Mouse (Mus musculus) adrenal gland, postnatal 14 days (tissue): ENCODE measurements at regions not wholly inside any gene's neighbourhood (a gene's known extent, or its start where the extent isn't known, plus 50 kb on each side); places are given as distances from the start of the nearest gene placed in this dataset.
A peak's percentile ranks its signal among the peaks of the same experiment; 100 is the strongest.

Experiments
- DNase-seq: peaks from one replicate; pipeline ENCODE4 v3.0.0; 2021; ENCODE audit warnings: mixed read lengths

DNA sequence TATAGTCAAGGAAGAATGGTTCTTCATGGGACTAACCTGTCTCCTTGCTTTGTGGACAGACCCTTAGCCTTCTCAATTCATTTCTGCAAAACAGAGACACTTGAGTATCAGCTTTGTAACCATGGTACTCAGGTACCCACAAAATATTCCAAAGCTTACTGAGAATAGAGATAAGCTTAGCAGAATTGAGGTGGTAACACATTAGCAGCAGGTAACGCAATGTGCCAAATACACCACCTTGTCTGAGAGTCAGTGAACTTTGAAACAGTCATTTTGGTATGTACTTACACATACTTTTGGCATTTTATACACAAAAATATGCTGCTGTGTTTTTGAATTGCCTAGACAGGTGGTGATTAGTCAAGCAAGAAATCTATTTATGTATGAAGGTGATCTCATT is 69.8 kb upstream of the Slc6a14 start:
- DNase-seq, result no peak

GRCm38 (mm10) chrX:21651508-21652297 is 63.0 kb upstream of the Slc6a14 start:
- peak; percentile 6 for DNase-seq
